Mouse (Mus musculus) C2C12 (cell line): ENCODE measurements around the gene Rab11b. TPM values are rescaled to one million over a fixed set of nuclear protein-coding genes. Genes with fewer than 3 reads are reported as not detected.

Source experiments
- H3K27me3 ChIP-seq: one replicate; pipeline ENCODE4 v1.6.1; 2011; ENCODE audit not compliant: control insufficient read depth, insufficient read depth, insufficient read length
- H3K36me3 ChIP-seq: one replicate; pipeline ENCODE4 v1.6.1; 2011; ENCODE audit not compliant: control insufficient read depth, insufficient read depth
- H3K4me3 ChIP-seq: one replicate; pipeline ENCODE4 v1.5.1; 2011; ENCODE audit warnings: mild to moderate bottlenecking, control low read depth; ENCODE audit not compliant: poor library complexity, insufficient read depth, severe bottlenecking
- H3K79me2 ChIP-seq: one replicate; pipeline ENCODE4 v1.6.1; 2011; ENCODE audit not compliant: control insufficient read depth, insufficient read depth
- H3K79me3 ChIP-seq: one replicate; pipeline ENCODE4 v1.6.1; 2011; ENCODE audit warnings: low read depth, control low read depth
- H3ac ChIP-seq: one replicate; pipeline ENCODE3; 2011; ENCODE audit warnings: low read depth; ENCODE audit not compliant: control insufficient read depth, insufficient read length
- CEBPB ChIP-seq: IDR thresholded peaks from one replicate; pipeline ENCODE4 v1.6.1; 2011; ENCODE audit warnings: low read depth, mild to moderate bottlenecking, control low read depth, moderate library complexity
- CTCF ChIP-seq: IDR thresholded peaks from one replicate; pipeline ENCODE4 v1.5.1; 2011; ENCODE audit not compliant: control insufficient read depth, insufficient read depth, insufficient read length
- FOSL1 ChIP-seq: IDR thresholded peaks from one replicate; pipeline ENCODE4 v1.8.0; 2011; ENCODE audit warnings: mild to moderate bottlenecking, low read length; ENCODE audit not compliant: poor library complexity, insufficient read depth, severe bottlenecking
- MAX ChIP-seq: IDR thresholded peaks from one replicate; pipeline ENCODE4 v1.6.1; 2011; ENCODE audit warnings: mild to moderate bottlenecking, control low read depth
- MYOD1 ChIP-seq: IDR thresholded peaks from one replicate; pipeline ENCODE4 v1.6.1; 2011; ENCODE audit warnings: low read depth; ENCODE audit not compliant: control insufficient read depth, insufficient read length
- MYOG ChIP-seq: IDR thresholded peaks from one replicate; pipeline ENCODE4 v1.6.1; 2011; ENCODE audit not compliant: control insufficient read depth, insufficient read length; ENCODE audit errors: extremely low read depth
- USF1 ChIP-seq: IDR thresholded peaks from one replicate; pipeline ENCODE4 v1.6.1; 2011; ENCODE audit warnings: low read depth, mild to moderate bottlenecking, control low read depth, moderate library complexity
- polyA plus RNA-seq: library from polyadenylated mRNA; unstranded; fragments of >200 nt; fragmentation: generic; extraction: Trizol; gene quantifications from one replicate; pipeline ENCODE4 v1.2.1, GENCODE M21; 2012; ENCODE audit warnings: missing spikeins

Gene Rab11b
- polyA plus RNA-seq, 1 experiment = 97.3 TPM

GRCm38 (mm10) chr17:33729215-33729614 is 31.1 kb downstream of the Rab11b start:
- H3K4me3 ChIP-seq = no peak overlapping the region
- H3ac ChIP-seq = no peak overlapping the region
- no peaks in the 10 kb centered on the region for H3K79me3 ChIP-seq
- H3K36me3 ChIP-seq = no peaks in the 10 kb centered on the region
- TF ChIP-seq MYOG = no peak
- TF ChIP-seq MYOD1 = no peak
- TF ChIP-seq MAX = no peak
- TF ChIP-seq CTCF = no peak
- no peak for TF ChIP-seq USF1
- no peak for TF ChIP-seq FOSL1
- no peak for TF ChIP-seq CEBPB
- no peaks in the 10 kb centered on the region for H3K27me3 ChIP-seq
- no peaks in the 10 kb centered on the region for H3K79me2 ChIP-seq

GRCm38 (mm10) chr17:33728396-33728795 is 31.9 kb downstream of the Rab11b start:
- TF ChIP-seq MAX (no peak), CTCF (no peak), CEBPB (no peak), MYOD1 (no peak), FOSL1 (no peak), USF1 (no peak), MYOG (no peak)
- H3K36me3 ChIP-seq = no peaks in the 10 kb centered on the region
- H3ac ChIP-seq = no peak overlapping the region
- H3K79me3 ChIP-seq = no peaks in the 10 kb centered on the region
- no peaks in the 10 kb centered on the region for H3K27me3 ChIP-seq
- H3K4me3 ChIP-seq = no peak overlapping the region
- no peaks in the 10 kb centered on the region for H3K79me2 ChIP-seq

GRCm38 (mm10) chr17:33719736-33720378 is 40.5 kb downstream of the Rab11b start:
- H3ac ChIP-seq = no peak overlapping the region
- no peaks in the 10 kb centered on the region for H3K27me3 ChIP-seq
- no peaks in the 10 kb centered on the region for H3K79me2 ChIP-seq
- no peak overlapping the region for H3K4me3 ChIP-seq
- no peaks in the 10 kb centered on the region for H3K79me3 ChIP-seq
- TF ChIP-seq CEBPB (no peak), MYOG (no peak), MAX (no peak), CTCF (no peak), USF1 (no peak)
- H3K36me3 ChIP-seq = no peaks in the 10 kb centered on the region

- Histone ChIP-seq H3K79me2 (no peaks in the 10 kb centered on the region), H3K27me3 (no peaks in the 10 kb centered on the region), H3K79me3 (no peaks in the 10 kb centered on the region), H3K4me3 (no peak overlapping the region), H3ac (no peak overlapping the region), H3K36me3 (no peaks in the 10 kb centered on the region)
- no peak for TF ChIP-seq MYOD1
- no peak for TF ChIP-seq CEBPB
- no peak for TF ChIP-seq CTCF
- no peak for TF ChIP-seq MAX
- TF ChIP-seq USF1 = no peak
- TF ChIP-seq MYOG = no peak
- no peak for TF ChIP-seq FOSL1
These were observed 41.2 kb downstream of the Rab11b start for GRCm38 (mm10) chr17:33718944-33719725.

- H3K36me3 ChIP-seq = no peaks in the 10 kb centered on the region
- H3K27me3 ChIP-seq = no peaks in the 10 kb centered on the region
- H3K79me3 ChIP-seq = no peaks in the 10 kb centered on the region
- TF ChIP-seq CTCF (no peak), USF1 (no peak), FOSL1 (no peak), MYOD1 (no peak), MAX (no peak), MYOG (no peak), CEBPB (no peak)
- H3ac ChIP-seq = peak within 1 kb of the TSS; percentile 74
- H3K79me2 ChIP-seq = no peaks in the 10 kb centered on the region
- H3K4me3 ChIP-seq = peak within 1 kb of the TSS; percentile 78
These were observed 41.9 kb downstream of the Rab11b start, which contains the start of gene March2 for GRCm38 (mm10) chr17:33718384-33718881. Gene March2 (minus strand): TSS chr17:33718670.

- TF ChIP-seq FOSL1 = no peak
- no peak for TF ChIP-seq USF1
- TF ChIP-seq CTCF = no peak
- no peak for TF ChIP-seq MYOG
- no peak for TF ChIP-seq CEBPB
- no peaks in the 10 kb centered on the region for H3K36me3 ChIP-seq
- no peaks in the 10 kb centered on the region for H3K79me2 ChIP-seq
- H3K4me3 ChIP-seq = peak overlapping the region; percentile 78
- H3ac ChIP-seq = peak overlapping the region; percentile 74
- no peaks in the 10 kb centered on the region for H3K27me3 ChIP-seq
- H3K79me3 ChIP-seq = no peaks in the 10 kb centered on the region
These were observed 42.3 kb downstream of the Rab11b start for GRCm38 (mm10) chr17:33717982-33718381.
